Mouse (Mus musculus): ENCODE data around the gene Zswim8. TPM values are rescaled to one million over a fixed set of nuclear protein-coding genes. Genes with fewer than 3 reads are reported as not detected.
"Not testable (repeated sequence)": the region's sequence is repeated elsewhere in the genome, so short reads cannot be mapped to it uniquely, and the experiment has no call there.

The Zswim8 gene
- total RNA-seq, 2 experiments from 2014 or later: 81.5 to 83.6 TPM

DNA sequence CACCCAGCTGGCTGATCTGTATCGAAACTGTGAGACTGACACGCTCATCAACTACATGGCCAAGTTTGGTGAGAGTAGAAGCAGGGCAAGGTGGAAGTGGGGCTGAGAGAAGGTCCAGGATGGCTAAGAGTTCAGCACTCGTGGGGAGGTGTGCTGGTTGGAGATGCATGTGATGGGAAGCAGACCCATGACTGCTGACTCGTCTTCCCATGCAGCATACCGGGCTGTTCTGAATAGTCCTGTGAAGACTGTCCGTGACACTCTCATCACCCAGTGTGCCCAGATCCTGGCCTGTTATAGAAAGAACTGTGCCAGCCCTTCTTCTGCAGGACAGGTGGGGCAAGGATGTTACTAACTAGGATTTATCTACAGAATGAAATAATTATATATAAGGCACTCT is 15.6 kb upstream of the Zswim8 start:
- DNase-seq (ENCODE audit: low spot score in 2 of 2): no peak

DNA sequence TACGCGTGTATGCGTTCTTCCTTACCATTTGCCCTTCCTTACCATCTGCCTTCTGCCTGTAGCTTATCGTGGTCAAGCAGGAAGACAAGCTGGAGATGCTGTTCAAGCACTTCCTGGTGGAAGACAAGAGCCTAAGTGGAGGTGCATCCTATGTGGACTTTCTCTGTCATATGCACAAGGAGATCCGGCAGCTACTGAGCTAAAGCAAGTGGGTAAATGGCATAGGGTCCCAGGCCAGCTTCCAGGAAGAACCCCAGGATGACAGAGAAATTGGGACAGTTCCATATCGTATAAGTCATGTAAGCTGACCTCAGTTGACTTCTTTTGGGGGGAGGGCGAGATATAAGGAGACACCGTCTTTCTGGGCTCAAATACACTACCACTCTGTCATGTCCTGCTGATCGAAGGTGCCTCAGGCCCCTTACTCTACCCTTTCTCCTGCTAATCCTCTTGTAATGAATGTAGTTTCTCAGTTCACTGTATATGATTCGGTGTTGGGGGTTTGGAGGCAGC is 13.7 kb upstream of the Zswim8 start:
- no peak for DNase-seq (ENCODE audit: low spot score in 2 of 2)

DNA sequence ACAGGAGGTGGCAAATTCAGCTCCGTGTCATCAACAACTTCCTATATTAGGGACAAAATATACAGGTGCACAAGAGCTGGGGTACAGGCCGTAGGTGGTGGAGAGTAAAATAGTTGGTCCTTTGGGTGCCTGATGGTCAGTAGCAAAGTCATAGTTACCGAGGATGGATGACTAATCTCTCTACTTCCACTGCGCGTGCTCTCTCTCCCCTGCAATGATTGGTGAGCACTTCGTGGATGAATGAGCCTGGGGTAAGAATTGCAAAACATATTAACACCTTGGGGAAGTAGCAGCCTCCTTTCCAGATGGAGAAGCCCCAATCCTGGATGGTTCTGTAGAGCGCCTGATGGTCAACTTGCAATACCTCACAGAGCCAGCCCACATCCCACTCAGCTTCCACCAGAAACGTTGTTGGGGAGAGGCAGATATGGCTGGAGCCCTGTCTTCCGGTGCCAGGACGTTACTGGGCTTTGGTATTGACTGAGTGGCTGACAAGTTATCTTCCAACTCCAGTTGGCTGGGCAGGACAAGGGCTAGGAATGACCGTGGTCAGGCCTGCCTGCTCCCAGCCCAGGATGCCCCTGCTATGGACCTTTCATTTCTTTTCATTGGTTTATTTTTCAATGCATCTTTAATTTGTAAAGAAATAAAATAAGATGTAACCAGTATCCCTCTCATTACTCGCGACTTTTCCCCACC is 13.0 kb upstream of the Zswim8 start:
- peak in 1 of 2 experiments; percentile 25 for DNase-seq (ENCODE audit: low spot score in 2 of 2)

DNA sequence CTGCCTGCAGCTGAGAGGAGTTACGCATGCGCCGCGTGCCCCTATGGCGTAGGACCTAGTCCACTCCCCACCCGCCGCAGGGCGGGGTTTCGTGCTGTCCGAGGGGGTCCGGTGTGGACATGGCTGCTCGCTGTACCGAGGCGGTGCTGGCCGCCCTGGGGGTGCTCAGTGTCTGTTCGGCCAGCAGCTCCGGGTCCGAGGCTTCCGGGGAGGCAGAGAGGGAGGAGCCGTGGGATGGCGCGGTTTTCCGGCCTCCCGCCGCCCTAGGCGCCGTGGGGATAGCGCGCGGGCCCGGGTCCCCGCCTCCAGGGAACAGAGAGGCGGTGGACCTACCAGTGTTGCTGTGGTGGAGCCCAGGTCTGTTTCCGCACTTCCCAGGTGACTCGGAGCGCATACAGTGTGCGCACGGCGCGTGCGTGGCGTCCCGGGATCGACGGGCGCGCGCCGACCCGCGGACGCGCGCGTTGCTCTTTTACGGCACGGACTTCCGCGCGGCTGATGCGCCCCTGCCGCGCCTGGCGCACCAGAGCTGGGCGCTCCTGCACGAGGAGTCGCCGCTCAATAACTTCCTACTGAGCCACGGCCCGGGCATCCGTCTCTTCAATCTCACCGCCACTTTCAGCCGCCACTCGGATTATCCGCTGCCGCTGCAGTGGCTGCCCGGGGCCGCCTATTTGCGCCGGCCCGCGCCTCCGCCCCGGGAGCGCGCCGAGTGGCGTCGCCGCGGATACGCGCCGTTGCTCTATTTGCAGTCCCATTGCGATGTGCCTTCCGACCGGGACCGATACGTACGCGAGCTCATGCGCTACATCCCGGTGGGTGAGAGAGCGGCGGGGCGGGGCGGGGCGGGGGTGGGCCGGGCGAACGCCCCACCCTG is 12.2 kb upstream of the Zswim8 start, which contains the start of gene Fut11:
Gene Fut11 (plus strand): TSS at position 85 of the 877 bp plus-strand sequence.
- DNase-seq (ENCODE audit: low spot score in 2 of 2): peak; percentile 83 to 92

DNA sequence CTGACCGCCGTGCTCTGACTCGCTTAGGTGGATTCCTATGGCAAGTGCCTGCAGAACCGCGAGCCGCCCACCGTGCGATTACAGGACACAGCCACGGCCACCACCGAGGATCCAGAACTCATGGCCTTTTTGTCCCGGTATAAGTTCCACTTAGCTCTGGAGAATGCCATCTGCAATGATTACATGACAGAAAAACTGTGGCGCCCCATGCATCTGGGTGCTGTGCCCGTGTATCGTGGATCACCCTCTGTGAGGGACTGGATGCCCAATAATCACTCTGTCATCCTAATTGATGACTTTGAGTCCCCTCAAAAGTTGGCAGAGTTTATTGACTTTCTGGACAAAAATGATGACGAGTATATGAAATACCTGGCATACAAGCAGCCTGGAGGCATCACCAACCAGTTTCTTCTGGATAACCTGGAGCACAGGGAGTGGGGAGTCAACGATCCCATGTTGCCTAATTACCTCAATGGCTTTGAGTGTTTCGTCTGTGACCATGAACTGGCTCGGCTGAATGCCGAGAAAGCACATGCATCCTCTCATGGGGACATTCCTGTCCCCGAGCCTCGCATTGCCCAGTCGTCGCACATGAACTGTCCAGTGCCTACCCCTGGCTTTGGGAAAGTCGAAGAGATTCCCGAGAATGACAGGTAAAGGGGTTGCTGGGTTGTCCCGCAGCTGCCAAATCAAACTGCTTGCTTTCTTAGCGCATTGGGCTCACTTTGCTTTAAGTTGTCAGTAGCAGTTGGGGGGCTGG is 11.4 kb upstream of the Zswim8 start:
- no peak for DNase-seq (ENCODE audit: low spot score in 2 of 2)

DNA sequence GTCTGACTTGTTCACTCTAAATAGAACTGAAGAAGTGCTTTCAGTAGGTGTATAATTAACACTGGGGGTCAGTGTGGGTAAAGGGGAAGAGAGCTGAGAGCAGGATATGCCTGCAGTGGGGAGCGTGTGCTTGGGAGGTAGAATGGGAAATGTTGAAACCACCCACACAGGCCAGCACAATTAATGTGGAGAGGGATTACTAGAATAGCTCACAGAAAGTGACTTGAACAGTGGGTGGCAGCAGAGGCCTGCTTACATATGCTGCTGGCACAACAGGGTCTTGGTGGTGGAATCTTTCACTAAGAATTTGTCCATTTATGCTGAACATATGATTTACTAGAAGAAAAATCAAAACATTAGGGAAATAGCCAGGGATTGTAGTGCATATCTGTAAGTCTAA is 10.4 kb upstream of the Zswim8 start:
- DNase-seq (ENCODE audit: low spot score in 2 of 2): no peak

DNA sequence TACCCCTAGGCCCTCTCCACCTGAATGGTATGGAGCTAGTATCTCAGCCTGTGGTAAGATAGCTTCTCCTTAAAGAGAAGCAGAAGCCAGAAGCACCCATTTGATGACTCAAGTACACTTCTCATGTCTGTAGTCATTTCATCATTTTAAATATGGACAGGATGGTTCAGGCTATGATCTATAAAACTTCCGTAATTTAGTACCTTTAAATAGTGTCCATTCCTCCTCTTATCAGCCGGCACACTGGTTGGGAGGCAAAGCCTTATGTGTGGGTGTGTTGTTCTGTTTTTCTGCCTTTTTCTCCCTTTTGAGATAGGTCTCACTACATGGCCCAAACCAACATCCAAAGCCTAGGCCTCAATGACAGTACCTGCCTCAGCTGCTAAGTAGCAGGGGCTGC is 8.8 kb upstream of the Zswim8 start:
- DNase-seq (ENCODE audit: low spot score in 2 of 2): no peak

DNA sequence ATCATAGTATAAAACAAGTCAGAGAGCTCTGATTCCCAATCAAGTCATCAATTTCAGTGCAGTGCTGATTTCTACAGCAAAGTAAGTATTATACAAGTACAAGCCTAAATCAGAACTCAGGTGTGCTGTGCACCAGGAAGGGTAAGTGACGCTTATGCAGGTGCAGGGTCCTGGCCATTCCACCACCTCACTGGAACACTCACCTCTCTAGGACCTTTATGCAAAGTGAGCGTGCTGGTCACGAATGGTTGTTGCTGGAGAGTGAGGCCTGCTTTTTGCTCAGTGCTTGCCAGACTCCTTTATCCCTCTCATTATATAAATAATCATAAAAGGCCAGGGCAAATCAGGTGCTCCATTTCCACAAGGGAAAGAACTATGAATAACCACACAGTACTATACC is 7.0 kb upstream of the Zswim8 start:
- DNase-seq (ENCODE audit: low spot score in 2 of 2): no peak

DNA sequence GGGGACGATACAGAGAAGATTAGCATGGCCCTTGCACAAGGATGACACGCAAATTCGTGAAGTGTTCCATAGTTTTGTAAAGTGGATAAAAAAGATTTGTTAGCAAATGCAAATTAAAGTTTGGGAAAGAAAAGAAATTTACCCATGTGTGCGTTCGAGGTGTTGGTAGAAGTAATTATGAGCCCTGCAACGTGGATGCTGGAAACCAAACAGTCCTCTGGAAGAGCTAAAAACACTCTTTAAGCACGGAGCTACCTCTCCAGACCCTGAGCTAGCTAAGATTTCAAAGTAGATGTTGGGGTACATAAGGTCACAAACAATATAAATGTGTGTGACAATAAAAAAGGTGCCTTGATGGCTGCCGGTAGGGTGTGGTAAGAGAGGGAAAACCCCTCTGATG is 5.8 kb upstream of the Zswim8 start:
- no peak for DNase-seq (ENCODE audit: low spot score in 2 of 2)

DNA sequence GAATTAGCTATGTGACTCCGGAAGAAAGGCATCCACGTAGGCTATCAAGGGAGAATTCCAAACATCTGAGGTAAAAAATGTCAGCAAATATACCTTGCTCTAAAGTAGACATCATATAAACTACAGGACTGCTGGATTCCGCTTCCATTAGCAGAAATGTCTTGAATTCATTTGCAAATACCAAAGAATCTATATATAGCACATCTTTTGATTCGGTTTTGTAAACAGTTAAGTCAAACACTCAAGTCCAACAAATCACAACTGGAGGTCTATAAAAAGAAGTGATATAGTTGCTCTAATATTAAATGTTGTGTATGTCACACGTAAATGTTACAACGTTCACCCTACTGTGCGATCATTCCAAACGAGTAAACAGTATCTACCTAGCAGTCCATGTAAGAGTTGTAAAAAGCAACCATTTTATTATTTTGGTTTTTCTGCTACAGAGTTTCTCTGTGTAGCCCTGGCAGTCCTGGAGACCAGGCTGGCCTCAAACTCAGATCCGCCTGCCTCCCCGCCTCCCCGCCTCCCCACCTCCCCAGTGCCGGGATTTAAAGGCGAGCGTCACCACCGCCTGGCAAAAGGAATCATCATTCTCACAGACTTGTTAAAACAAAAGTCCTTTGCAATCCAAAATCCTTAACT is 5.1 kb upstream of the Zswim8 start:
- DNase-seq (ENCODE audit: low spot score in 2 of 2): no peak

DNA sequence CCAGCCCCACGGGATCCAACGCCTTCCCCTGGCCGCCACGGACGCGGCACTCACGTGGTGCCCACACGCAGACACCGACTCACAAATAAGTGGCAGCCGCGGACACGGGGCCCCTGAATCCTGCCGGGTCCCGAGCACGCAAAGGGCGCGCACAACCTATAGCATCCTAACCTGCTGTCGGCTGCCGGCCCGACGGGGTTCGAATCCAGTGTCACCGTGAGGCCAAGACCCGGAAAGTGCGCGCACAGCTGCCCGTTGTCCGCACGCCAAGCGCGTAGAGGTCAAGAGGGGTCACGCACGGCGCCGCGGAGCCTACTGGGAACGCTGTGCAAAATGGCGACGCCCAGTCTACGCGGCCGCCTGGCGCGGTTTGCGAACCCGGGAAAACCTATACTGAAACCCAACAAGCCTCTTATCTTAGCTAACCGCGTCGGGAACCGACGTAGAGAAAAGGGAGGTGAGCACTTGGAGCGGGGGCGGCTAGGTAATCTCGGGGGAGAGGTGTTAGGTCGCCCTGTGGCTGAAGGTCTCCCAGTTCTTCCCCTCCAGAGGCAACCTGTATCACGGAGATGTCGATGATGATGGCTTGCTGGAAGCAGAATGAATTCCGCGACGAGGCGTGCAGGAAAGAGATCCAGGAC is 4.5 kb upstream of the Zswim8 start, which contains the start of gene Chchd1:
Gene Chchd1 (plus strand): TSS at position 266 of the 641 bp plus-strand sequence.
- DNase-seq (ENCODE audit: low spot score in 2 of 2): peak; percentile 88 to 95

DNA sequence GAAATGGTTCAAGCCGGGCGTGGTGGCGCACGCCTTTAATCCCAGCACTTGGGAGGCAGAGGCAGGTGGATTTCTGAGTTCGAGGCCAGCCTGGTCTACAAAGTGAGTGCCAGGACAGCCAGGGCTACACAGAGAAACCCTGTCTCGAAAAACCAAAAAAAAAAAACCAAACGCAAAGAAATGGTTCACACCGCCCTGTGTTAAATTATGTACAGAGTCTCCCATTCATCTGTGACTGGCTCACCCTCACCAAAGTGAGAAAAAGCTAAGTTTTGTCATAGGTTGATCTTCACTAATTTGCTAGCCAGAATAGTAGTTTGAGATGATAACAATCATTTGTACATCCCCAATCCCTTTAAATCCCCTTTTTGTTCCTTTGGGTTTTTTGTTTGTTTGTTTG is 3.9 kb upstream of the Zswim8 start:
- not testable (repeated sequence) for DNase-seq (ENCODE audit: low spot score in 2 of 2)

DNA sequence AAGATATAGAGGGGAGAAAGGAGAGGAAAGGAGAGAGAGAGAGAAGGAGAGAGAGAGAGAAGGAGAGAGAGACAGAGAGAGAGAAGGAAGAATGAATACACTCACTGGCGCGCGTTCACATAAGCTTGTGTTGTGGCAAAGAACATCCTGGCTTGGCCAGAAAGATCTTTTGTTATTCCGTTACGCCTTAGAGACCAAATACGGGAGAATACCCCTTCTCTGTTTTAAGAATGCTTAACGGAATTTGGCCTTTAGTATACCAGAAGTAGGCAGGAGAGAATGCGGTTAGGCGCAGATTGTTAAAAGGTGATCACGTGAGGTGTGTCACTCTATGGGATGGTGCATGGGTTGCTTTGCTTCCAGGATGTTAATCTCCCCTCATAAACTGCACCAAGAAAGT is 887 bp downstream of the Zswim8 start:
- DNase-seq (ENCODE audit: low spot score in 2 of 2): no peak

DNA sequence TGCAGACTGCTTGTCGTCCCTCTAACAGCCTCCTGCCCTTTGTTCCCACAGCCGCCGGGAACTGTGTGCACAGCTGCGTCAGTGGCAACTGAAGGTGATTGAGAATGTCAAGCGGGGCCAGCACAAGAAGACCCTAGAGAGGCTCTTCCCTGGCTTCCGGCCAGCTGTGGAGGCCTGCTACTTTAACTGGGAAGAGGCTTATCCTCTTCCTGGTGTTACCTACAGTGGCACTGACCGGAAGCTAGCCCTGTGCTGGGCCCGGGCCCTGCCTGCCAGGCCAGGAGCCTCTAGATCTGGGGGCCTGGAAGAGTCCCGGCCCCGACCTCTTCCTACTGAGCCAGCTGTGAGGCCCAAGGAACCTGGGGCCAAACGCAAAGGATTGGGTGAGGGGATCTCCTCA is 6.5 kb downstream of the Zswim8 start:
- no peak for DNase-seq (ENCODE audit: low spot score in 2 of 2)

DNA sequence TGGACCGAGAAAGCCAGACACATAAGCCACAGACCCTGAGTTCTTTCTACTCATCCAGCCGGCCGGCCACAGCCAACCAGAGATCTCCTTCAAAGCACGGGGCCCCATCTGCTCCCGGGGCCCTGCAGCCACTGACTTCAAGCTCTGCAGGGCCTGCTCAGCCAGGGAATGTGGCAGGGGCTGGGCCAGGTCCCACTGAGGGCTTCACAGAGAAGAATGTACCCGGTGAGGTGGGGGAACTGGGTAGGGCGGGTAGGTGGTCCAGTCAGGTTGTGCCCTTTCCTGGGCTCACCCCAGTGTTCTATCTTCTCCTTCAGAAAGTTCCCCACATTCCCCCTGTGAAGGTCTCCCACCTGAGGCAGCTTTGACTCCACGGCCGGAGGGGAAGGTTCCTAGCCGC is 11.1 kb downstream of the Zswim8 start:
- no peak for DNase-seq (ENCODE audit: low spot score in 2 of 2)

DNA sequence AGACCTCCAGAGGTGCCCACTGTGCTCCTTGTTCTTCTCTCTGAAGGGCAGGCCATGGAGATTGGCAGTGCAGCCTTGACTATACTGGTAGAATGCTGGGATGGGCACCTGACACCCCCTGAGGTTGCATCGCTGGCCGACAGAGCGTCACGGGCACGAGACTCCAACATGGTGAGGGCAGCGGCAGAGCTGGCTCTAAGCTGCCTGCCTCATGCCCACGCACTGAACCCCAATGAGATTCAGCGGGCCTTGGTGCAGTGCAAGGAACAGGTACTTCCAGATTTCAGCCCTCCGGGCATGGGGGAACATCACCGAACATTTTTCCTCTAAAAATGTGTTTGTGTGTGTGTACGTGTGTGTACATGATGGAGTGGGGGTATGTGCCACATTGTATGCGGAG is 12.4 kb downstream of the Zswim8 start:
- no peak for DNase-seq (ENCODE audit: low spot score in 2 of 2)

DNA sequence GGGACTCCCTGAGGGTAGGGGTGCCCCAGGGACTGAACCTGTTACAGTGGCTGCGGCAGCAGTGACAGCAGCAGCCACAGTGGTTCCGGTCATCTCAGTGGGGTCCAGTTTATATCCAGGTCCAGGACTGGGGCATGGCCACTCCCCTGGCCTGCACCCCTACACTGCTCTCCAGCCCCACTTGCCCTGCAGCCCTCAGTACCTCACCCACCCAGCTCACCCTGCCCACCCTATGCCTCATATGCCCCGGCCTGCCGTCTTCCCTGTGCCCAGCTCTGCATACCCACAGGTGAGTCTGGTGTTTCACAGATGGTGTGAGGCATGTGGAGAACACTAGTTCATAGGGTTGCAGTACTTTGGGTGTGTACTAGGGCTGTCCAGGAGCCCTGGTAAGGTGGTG is 14.0 kb downstream of the Zswim8 start:
- DNase-seq (ENCODE audit: low spot score in 2 of 2): no peak

DNA sequence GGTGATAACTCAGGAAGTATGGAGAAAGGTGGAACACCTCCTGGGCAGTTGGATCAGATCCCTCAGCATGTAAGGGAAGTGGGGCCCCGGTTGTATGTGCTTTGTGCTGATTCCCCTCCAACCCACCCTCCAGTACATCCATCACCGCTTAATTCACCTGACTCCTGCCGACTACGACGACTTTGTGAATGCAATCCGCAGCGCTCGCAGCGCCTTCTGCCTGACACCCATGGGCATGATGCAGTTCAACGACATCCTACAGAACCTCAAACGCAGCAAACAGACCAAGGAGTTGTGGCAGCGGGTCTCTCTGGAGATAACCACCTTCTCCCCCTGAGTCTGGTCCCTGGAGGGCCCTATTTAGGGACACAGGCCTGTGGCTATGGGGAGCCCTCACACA is 15.7 kb downstream of the Zswim8 start:
- no peak for DNase-seq (ENCODE audit: low spot score in 2 of 2)

DNA sequence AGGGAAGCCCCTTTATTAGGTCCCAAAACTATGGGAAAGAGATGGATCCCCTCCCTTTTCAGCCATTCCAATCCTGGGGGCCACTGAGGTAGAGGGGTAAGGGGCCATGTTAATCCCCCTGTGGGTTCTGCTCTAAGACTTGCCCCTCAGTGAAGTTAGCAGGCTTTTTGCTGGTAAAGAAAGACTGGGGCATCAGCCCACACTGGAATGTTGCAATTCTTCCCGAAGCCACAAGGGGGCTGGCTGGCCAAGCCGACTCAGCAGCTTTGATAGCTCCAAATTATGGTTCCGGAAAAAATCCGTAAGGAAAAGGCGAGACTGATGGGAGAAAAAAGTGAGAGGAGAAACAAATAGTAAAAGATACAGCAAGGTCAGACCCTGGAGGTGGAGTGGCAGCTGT is 16.7 kb downstream of the Zswim8 start:
- peak in 1 of 2 experiments; percentile 67 for DNase-seq (ENCODE audit: low spot score in 2 of 2)

DNA sequence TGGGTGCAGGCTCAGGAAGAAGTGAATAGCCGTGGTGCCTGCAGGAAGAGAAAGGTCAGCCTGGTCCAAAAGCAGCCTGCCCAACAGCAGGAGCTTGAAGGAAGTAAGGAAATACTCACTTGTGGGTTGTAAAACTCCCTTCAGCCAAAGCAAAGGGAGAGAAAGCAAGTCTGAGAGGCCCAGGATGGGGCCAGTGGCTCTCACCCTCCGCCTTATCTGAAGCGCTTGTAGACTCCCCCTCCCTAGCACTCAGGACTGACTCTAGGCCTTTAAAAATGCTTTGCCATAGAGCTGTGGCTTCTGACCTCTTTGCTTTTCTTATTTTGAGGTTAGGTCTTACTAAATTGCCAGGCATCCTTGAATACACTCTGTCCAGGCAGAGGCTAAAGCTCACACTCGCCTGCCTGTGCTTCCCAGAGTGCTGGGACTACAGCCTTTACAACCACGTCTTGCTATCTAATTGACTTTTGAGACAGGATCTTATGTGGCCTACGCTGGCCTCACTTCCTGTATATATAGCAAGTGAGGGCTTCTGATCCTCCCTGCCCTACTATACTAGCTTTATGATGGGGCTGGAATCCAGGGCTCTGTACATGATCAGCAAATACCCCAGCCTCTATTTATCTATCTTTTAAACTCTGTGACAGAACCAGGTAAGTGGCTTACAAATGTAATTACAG is 18.4 kb downstream of the Zswim8 start:
- no peak for DNase-seq (ENCODE audit: low spot score in 2 of 2)
